Mouse (Mus musculus): ENCODE measurements around the gene Sc5d.

GRCm38 (mm10) chr9:42303894-42304293, 39.8 kb upstream of the Sc5d start:
- TF ChIP-seq CTCF (IDR thresholded peaks at IDR 0.05; ENCODE audit: extremely low read depth, insufficient read depth, insufficient read length, insufficient replicate concordance) (no peak), POLR2A (IDR thresholded peaks at IDR 0.05; ENCODE audit: low read depth, low read length) (no peak)
